Mouse (Mus musculus) v-Abl transformed pro-B cells (cell line): Measurements from ENCODE around the gene Rpl36al.

Experiments
- in situ Hi-C, 2 experiments: fragments of 400-800 bp; cut with MboI; formaldehyde crosslinking; loops; one replicate each; pipeline ENCODE4 v1.15.1; 2025; ENCODE audit not compliant: unreplicated experiment in 2 of 2

Rpl36al gene

DNA sequence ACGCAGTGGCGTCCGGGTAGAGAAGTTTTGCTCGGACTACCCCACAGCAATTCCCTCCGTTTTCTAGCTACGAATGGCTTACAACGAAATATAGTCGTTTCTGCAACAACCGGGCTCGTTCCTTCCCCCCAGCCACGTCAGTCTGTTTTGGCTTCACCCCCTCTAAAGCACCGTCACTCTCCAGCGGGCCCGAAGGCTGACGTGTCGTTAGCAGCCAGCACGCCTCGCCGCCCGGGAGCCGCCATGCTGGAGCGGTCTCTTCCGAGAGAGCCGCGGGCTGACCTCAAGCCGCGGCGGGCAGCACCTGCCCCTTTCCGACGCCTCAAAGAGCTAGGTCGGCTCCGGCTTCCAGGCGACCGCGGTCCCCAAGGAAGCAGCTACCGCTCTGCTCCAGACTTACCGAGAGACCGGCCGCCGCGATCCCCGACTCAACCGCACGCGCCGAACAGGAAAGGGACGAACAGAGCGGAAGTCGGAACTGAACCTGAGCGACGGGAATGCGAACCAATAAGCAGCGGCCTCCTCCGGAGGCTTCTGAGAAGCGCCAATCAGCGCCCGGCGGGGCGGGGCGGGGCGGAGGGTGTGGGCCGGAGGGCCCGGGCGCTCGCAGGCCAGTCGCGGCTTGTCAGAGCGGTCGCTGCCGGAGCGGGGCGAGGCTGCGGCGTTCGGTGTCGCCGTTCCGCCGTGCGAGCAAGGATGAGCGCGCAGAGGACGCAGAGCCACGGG is at the start of gene Rpl36al, which contains the start of gene Mgat2:
Gene Rpl36al, minus strand, starts transcription at position 501 of the 726 bp plus-strand sequence.
Gene Mgat2, plus strand, starts transcription at position 575 of the 726 bp plus-strand sequence.
- in situ Hi-C loops, result loop anchor here (25.0 kb wide), 3 partner anchors 804 to 1779 kb away; partner anchors contain the start of genes Frmd6 (in 1 of the 2), Psma3 (in 1 of the 2) and Sav1 (in 1 of the 2)

DNA sequence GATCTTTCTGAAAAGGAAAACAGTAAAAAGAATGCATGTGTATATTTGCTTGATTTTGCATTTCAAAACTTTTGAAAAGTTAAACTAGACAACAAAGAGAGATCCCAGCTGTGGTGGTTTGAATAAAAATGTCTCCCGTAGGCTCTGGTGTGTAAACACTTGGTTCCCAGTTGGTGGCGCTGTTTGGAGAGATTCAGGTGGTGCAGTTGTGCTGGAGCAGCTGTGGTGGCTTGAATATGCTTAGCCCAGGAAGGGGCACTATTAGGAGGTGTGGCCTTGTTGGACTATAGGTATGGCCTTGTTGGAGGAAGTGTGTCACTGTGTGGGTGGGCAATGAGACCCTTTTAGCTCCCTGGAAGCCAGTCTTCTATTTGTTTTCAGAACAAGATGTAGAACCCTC is 45.4 kb upstream of the Rpl36al start:
- in situ Hi-C loops, result loop anchor here in 1 of 2 experiments (5.0 kb wide), 1 partner anchor 68 kb away; the partner anchor contains the start of gene Klhdc2

DNA sequence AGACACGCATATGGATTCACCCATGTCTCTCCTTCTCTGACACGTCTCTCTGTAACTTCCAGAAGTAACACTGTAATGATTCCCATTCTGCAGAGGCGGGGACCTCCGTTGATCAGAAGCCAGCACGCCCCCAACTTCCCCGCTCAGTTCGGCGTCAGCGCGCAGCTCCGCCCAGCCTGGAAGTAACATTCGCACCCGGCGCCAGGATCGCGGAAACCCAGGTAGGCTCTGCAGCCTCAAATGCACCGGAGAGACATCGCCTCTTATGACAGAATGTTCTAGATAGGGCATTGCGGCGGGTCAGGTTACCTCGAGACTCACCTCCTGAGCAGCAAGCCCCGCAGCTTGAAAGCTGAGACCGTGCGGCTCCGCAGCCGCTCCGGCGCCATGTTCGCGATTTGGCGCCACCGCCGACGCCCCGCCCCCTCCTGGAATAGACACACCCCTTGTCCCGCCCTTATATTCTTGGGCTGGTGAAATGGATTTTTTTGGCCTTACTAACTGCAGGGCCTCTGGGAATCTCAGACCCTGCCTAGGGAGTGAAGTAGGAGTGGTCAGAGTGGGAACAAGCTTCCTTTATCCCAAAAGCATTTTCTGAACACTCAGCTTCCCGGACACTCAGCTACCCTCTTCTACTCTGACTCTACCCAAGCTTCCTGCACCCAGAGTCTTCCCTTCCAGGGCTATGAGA is 44.0 kb upstream of the Rpl36al start, which contains the start of gene Pole2:
Gene Pole2, minus strand, starts transcription at position 420 of the 691 bp plus-strand sequence.
- in situ Hi-C loops, result loop anchor here in 1 of 2 experiments (5.0 kb wide), 1 partner anchor 69 kb away; the partner anchor contains the start of gene Klhdc2

DNA sequence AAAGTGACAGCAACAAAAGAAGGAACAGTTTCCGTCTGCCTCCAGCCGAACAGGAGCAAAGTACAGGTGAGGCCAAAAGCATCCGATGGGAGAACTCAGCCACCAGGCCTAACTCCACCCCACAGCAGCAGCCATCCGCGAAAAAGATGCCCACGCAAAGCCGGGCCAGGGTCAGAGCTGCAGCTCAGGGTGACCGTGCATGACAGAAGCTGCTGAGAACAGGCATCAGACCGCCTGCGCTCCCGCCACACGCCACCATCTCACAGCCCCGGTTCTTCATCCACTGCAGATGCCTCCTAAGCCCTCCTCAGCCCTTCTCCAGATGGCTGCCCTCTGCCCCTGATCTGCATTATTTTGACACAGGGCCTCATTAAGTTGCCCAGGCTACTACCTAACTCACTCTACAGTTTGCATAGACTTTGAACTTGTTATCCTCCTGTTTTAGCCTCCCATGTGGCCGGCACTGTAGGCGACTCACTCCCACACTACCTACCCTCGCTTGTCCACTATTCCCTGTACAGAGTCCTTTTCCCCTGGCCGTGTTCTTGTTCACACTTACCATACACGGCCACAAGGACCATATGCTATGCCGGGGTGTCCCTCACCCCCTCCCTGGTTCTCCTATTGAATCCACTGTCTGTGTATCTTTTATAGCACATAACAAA is 36.9 kb upstream of the Rpl36al start:
- in situ Hi-C loops, result no loop called here

DNA sequence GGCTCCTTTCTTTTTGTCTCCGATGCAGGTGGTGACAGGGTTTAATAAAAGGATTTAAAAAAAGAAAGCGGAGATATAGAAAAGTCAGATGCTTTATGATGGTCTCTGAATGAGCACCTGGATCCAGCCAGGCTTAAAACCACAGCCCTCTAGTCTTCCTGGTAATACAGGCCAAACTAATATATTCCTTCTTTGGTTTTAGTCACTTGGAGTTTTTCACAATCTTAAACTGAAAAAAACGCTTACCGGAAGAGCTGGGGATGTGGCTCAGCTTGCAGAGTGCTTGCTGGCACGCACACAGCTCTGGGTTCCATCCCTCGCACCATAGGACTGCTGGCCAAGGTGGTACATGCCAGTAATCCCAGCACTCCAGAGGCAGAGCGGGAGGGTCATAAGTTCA is 32.7 kb upstream of the Rpl36al start:
- in situ Hi-C loops, result loop anchor here in 1 of 2 experiments (10.0 kb wide), 1 partner anchor 478 kb away; no protein-coding TSS in a partner anchor

DNA sequence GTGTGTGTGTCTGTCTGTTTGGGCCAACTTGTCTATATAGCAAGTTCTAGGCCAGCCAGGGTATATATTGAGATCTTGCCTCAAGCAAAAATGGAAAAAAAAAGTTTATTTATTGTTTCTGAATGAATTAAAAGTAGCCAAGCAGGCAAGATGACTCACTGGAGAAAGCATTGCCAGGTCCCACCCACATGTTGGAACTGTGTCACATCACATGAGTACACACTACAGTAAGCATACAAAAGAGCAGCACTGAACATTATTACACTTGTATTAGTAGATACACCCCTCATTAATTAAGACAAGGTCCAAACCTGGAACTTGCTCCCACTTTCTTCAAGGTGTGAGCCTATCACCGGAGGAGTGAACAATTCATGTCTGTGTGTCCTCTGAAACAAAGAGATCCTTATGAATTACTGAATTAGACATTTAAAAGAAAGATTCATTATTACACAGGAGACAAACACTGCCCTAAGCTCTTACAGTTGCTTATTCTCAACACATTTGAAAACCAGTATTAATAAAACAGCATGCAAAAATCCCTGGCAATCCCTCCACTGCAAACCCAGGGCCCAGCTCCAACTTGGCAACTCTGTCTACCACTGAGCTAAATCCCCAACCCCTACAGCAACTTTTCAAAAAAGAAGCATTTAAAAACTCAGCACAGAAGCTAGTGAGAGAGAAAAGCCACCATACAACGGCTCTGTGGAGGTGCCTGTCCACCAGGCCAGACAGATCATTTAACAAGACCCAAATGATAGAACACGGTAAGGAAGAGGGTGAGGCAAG is 31.3 kb upstream of the Rpl36al start:
- in situ Hi-C loops, result loop anchor here (5.0 to 10.0 kb wide), 5 partner anchors 82 to 480 kb away; partner anchors contain the start of genes Klhdc2 (in 1 of the 2) and Vcpkmt (in 1 of the 2)

DNA sequence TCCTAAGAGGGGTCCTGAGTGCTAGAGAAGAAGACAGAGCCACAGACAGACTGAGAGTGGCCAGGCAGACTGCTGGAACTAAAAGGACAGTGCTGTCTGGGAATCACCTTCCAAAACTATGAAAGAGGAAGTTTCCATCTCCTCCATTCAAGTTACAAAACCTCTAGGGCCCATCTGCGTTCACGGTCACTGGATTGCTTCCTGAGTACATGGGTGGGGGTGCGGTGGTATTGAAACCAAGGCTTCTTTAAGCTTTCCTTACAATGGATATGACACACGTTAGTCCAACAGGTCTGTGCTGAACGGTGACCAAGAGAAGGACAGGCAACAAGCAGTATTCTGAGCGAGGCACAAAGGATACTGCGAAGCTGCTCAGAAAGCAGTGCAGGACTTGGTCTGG is 30.5 kb upstream of the Rpl36al start:
- in situ Hi-C loops, result loop anchor here (5.0 to 10.0 kb wide), 5 partner anchors 83 to 480 kb away; partner anchors contain the start of genes Klhdc2 (in 1 of the 2) and Vcpkmt (in 1 of the 2)

DNA sequence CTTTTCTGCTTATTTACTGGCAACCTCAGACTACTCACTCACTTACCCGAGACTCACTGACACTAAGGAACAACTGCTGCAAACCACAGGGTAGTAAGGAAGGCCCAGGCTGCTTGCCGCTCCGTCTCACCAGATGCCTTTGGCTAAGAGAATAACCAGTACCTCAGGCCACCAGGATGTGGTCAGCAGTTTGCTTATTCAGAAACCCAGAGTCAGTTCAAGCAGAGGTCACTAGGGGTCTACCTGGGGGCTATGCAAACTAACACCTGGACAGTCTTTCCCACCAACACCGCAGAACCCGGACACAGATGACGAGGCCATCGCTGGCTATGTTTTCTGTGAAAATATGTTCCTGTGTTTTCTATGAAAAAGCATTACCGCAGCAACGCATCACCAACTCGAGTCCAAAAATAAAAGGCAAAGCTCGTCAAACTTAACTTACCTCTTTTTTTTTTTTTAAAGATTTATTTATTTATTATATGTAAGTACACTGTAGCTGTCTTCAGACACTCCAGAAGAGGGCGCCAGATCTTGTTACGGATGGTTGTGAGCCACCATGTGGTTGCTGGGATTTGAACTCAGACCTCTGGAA is 29.4 kb upstream of the Rpl36al start:
- in situ Hi-C loops, result loop anchor here (5.0 to 10.0 kb wide), 5 partner anchors 84 to 482 kb away; partner anchors contain the start of genes Klhdc2 (in 1 of the 2) and Vcpkmt (in 1 of the 2)

DNA sequence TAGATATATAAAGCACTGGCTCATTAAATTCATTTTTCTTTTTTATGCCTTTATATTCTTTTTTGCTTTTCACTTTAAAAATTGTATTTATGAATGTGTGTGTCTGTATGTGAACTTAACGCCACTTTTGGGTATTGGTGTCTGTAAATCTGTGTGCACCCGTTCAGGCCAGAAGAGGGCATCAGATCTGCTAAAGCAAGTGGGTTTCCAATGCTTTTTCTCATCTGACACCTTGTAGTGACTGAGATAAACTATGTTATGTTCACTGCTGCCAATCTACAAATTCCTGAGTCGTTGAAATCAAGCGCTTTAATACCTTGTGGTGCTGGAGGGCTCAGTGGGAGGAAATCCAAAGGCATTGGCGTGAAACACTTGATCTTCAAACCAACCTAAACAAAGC is 27.2 kb upstream of the Rpl36al start:
- in situ Hi-C loops, result loop anchor here (5.0 to 10.0 kb wide), 5 partner anchors 86 to 484 kb away; partner anchors contain the start of genes Klhdc2 (in 1 of the 2) and Vcpkmt (in 1 of the 2)

DNA sequence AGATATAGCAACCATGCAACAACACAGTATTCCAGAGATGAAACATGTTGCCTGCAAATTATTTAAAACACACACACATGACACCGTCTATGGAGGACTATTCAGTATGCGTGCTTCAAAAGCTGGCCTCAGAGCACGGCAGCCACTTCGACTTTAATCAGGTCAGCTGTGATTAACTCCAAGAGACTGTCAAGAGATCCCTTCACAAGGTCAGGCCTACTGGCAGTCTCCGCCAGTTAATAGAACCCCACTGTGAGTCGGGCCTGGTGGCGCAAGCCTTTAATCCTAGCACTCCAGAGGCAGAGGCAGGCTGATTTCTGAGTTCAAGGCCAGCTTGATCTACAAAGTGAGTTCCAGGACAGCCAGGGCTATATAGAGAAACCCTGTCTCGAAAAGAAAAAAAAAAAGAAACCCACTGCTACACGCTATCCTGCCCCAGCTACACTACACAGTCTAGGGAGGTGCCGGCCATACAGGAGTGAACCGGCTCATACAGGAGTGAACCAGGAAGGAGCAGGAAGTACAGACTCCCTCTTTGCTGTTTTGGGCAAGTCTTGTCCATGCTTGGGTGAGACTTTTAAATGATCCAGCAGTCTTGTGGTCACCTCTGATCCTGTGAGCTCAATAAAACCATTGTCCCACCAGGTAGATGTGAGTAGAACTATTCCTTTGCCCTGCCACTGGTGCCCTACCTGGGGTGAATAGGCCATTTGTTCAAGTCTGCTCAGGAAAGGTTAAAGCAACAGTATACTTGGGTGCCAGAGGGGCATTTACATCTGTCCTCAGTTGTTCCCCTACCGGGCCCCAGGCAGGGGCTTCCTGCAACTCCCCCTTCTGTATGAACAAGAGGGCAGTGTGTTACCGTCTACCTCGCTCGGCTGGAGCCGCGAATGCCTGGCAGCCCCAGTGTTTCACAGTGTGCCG is 26.4 kb upstream of the Rpl36al start:
- in situ Hi-C loops, result loop anchor here (5.0 to 10.0 kb wide), 5 partner anchors 87 to 484 kb away; partner anchors contain the start of genes Klhdc2 (in 1 of the 2) and Vcpkmt (in 1 of the 2)

DNA sequence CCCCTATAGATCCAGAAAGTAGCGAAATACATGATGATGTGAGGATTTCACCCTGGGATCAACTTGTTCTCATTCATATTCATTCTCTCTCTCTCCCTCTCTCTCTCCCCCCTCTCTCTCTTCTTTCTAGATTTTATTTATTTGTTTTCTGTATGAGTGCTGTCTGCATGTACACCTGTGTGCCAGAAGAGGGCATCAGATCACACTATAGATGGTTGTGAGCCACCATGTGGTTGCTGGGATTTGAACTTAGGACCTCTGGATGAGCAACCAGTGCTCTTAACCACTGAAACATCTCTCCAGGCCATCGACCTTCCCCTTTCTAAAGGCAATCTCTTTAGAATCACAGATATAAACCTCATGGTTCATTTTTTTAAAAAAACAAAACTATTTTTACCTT is 24.6 kb upstream of the Rpl36al start:
- in situ Hi-C loops, result loop anchor here in 1 of 2 experiments (5.0 kb wide), 1 partner anchor 81 kb away; no protein-coding TSS in a partner anchor

DNA sequence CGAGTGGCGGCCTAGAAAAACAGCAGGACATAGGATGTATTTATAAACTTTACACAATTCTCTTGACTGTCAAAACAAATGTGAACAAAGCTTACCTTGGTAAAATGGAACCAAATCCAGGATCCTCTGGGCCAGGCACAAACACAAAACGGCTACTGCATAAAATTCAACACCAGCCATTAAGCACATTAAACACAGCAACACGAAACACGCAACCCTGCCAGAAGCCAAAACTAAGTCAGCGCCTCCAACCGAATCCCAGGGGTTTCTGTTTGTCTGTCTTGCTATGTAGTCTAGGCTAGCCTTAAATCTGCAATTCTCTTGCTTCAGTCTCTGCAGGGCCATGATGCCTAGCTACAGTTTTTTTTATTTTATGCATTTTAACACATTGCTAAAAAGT is 24.0 kb upstream of the Rpl36al start:
- in situ Hi-C loops, result loop anchor here in 1 of 2 experiments (5.0 kb wide), 1 partner anchor 81 kb away; no protein-coding TSS in a partner anchor

DNA sequence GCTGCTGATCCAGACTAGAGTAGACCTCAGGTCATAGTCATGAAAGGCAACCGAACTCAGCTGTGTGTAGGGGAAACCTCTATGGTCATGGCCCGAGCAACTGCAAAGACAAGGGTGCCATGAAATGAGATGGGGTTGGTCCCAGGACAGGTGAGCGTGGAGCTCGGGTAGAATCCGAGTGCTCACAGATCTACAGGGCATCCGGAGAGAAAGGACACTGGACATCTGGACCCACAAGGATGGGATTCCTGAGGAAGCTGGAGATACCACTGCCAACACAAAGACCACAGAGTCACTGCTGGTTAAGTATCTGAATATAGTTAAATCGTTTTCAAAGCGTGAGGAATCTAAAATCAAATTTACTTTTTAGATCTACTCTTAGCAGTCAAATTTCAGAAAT is 23.5 kb upstream of the Rpl36al start:
- in situ Hi-C loops, result loop anchor here in 1 of 2 experiments (5.0 kb wide), 1 partner anchor 80 kb away; no protein-coding TSS in a partner anchor

DNA sequence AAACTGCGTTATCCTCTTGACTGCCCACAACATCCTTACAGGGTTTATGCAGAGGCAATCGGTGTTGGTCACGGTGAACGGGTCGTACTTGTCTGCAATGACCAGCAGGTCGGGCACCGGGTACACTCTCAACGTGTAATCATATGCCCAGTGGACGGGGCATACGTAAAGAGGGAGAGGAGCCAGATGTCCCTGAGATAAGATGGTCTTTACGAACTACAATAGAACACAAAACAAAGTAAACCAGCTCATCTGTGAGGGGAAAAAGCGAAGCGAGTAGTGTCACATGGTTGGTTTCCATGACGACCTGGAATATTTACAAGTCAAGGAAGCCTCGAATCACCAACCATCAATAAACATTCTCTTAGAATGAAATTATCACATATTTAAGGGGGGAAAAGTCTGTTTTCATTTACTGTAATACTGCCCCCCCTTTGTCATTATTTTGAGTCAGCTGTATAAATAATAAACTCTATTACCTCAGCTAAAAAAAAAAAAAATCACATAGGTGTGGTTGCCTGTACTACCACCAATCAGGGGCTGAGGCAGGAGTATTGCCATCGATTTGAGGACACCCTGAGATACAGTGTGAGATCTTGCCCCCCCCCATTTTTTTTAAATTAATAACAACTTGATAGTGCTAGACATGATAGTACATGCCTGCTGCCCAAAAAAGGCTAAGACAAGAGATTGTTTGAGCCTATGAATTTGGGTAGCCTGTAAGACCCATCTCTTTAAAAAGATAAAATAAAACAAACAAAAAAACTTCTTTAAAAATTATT is 20.4 kb upstream of the Rpl36al start, which contains the start of gene Gm49384:
Gene Gm49384, minus strand, starts transcription at position 216 of the 782 bp plus-strand sequence.
- in situ Hi-C loops, result no loop called here

DNA sequence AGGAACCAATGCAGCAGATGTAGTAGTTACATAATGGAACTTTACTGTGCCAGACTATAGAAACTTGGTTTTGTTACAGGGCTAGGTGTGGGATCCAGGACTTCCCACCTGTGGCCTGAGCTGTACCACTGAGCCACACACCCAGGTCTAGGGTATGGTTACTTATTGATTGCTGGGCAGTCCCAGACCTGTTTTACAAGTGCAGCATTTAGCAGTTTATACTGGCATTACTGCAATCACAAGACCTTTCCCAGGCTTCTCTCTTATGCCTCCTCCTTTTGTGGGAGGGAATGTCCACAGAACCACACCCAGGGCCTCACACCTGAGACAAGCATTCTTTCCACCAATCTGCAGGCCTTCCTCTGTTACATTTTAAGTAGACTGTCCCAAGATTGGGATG is 15.1 kb upstream of the Rpl36al start:
- in situ Hi-C loops, result loop anchor here (25.0 kb wide), 3 partner anchors 788 to 1763 kb away; partner anchors contain the start of genes Frmd6 (in 1 of the 2), Psma3 (in 1 of the 2) and Sav1 (in 1 of the 2)

DNA sequence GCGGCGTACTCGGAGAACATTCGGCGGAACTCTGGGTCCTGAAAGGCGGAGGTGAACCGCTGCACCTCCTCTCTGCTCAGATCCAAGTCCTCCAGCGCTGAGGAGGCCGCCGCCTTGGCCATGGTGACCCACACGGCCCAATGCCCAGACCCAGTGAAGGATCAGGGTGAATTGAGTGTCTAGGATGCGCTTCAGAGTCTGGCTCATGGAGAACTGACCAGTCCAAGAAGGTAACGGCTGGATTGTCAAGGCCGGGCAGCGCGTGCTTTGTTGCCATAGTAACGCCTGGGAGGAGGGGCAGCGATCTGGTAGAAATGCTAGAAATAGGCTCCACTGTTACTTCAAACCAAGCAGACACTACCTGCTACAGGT is 14.3 kb upstream of the Rpl36al start, which contains the start of gene Dnaaf2:
Gene Dnaaf2, minus strand, starts transcription at position 266 of the 372 bp plus-strand sequence.
- in situ Hi-C loops, result loop anchor here (25.0 kb wide), 3 partner anchors 789 to 1764 kb away; partner anchors contain the start of genes Frmd6 (in 1 of the 2), Psma3 (in 1 of the 2) and Sav1 (in 1 of the 2)
